Mouse (Mus musculus) activated CD4-positive, CD25-positive, alpha-beta regulatory T cell, adult 4 months (primary cell): ENCODE data around the gene Gm10153. TPM values are rescaled to one million over a fixed set of nuclear protein-coding genes. Genes with fewer than 3 reads are reported as not detected.
"Not testable (repeated sequence)": the region's sequence is repeated elsewhere in the genome, so short reads cannot be mapped to it uniquely, and the experiment has no call there.

Experiments used
- ATAC-seq: one replicate; pipeline ENCODE4 v1.8.0; 2017
- polyA plus RNA-seq, 2 experiments: library from polyadenylated mRNA; unstranded; fragments of 100-300 nt; shearing (Covaris generic); gene quantifications; one replicate each; pipeline ENCODE4 v1.2.1; 2017

The Gm10153 gene
- polyA plus RNA-seq, 2 experiments from 2014 or later: not detected

DNA sequence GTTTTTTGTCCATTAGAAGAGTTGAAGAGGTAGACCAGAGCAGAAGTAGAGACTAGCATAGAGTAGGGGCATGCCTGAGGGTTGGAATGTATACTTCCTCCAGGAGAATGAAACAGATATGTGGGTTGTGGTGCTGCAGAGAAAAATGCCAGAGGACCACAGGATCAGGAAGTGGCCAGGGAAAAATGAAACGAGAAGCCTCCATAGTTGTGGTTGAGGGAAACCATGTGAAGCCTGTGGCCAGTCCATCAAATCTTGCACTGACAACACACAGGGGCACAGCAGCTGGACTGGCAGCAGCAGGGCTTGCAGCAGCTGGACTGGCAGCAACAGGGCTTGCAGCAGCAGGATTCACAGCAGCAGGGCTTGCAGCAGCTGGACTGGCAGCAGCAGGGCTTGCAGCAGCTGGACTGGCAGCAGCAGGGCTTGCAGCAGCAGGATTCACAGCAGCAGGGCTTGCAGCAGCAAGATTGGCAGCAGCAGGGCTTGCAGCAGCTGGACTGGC, 46.6 kb downstream of the Gm10153 start:
- not testable (repeated sequence) for ATAC-seq

DNA sequence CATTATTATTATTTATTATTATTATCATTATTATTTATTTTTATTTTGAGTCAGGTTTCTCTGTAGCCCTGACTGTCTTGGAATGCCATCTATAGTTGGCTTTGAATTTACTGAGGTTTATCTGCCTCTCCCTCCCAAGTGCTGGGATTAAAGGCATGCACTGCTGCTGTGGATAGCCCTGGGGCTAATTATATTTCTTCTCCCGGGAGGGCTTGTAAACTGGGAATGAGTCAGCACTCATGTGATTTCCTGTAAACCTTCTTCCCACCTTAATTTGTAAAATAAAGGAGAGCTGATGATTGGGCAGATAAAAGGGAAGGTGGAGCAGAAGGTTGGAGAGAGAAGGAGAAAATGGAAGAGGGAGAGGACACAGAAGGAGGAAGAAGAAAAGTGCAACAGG, 49.5 kb downstream of the Gm10153 start:
- ATAC-seq: no peak

Other genes with a start within 250 kb of the Gm10153 start
- under 1 TPM; 0.21 to 0.45 TPM for gene Brsk2, start 240.6 kb downstream of the Gm10153 start, polyA plus RNA-seq
- gene Mob2, start 129.3 kb downstream of the Gm10153 start, polyA plus RNA-seq: 10 to 100 TPM; 55.7 to 62.4 TPM
- under 1 TPM; 0.09 to 0.16 TPM for gene Dusp8, start 94.5 kb downstream of the Gm10153 start, polyA plus RNA-seq
- gene Gm45618, start 69.7 kb downstream of the Gm10153 start, polyA plus RNA-seq: not detected
- not detected for gene Gm39115, start 54.4 kb downstream of the Gm10153 start, polyA plus RNA-seq
- gene Gm45337, start 45.8 kb downstream of the Gm10153 start, polyA plus RNA-seq: not detected
- gene Gm29735, start 33.3 kb downstream of the Gm10153 start, polyA plus RNA-seq: not detected
- not detected for gene Gm4553, start 24.6 kb downstream of the Gm10153 start, polyA plus RNA-seq
- not detected for gene Krtap5-2, start 14.4 kb downstream of the Gm10153 start, polyA plus RNA-seq
- gene Krtap5-3, start 11.0 kb upstream of the Gm10153 start, polyA plus RNA-seq: not detected
- gene Gm7579, start 21.5 kb upstream of the Gm10153 start, polyA plus RNA-seq: not detected
- gene Krtap5-5, start 39.6 kb upstream of the Gm10153 start, polyA plus RNA-seq: not detected
- gene Gm40460, start 50.7 kb upstream of the Gm10153 start, polyA plus RNA-seq: not detected
- gene Gm2431, start 68.0 kb upstream of the Gm10153 start, polyA plus RNA-seq: not detected
- gene Gm4559, start 84.0 kb upstream of the Gm10153 start, polyA plus RNA-seq: not detected
- gene Krtap5-1, start 106.7 kb upstream of the Gm10153 start, polyA plus RNA-seq: not detected
- not detected for gene Krtap5-4, start 113.2 kb upstream of the Gm10153 start, polyA plus RNA-seq
- gene Ifitm10, start 183.4 kb upstream of the Gm10153 start, polyA plus RNA-seq: 1 to 10 TPM; 1.9 to 2.5 TPM
- not detected for gene Gm49369, start 192.3 kb upstream of the Gm10153 start, polyA plus RNA-seq
- 100 to 1,000 TPM; 287 to 288 TPM for gene Ctsd, start 197.6 kb upstream of the Gm10153 start, polyA plus RNA-seq
- not detected for gene Syt8, start 244.5 kb upstream of the Gm10153 start, polyA plus RNA-seq